Mouse (Mus musculus): ENCODE measurements around the gene Ppa1.

Gene Ppa1

GRCm38 (mm10) chr10:61648737-61649645 is 639 bp downstream of the Ppa1 start:
- DNase-seq = peak in 1 of 2 experiments; percentile 29

- DNase-seq = no peak
Observed at GRCm38 (mm10) chr10:61654105-61654504, 5.8 kb downstream of the Ppa1 start.

- DNase-seq = no peak
Observed at GRCm38 (mm10) chr10:61654691-61655090, 6.3 kb downstream of the Ppa1 start.

- DNase-seq = no peak
Observed at GRCm38 (mm10) chr10:61655188-61655587, 6.8 kb downstream of the Ppa1 start.

- no peak for DNase-seq
Observed at GRCm38 (mm10) chr10:61656928-61657882, 8.9 kb downstream of the Ppa1 start.

DNA sequence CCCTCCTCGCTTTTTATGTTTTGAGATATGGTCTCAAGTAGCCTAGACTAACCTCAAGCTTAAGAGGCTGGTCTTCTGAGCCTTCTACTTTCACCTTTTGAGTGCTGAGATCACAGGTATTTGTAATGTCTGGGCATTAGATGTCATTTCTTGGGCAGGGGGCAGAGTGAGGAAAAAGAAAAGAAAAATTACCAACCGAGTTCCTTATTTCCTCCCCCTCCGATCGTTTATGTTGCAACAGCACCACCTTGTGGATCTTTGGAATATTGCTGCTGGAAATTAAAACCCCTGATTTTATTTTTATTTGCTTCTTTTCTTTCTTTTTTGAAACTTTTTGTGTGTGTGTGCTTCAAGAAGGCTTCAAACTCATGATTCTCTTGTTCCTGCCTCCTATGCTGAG is 9.6 kb downstream of the Ppa1 start:
- DNase-seq = peak in 1 of 2 experiments; percentile 49

DNA sequence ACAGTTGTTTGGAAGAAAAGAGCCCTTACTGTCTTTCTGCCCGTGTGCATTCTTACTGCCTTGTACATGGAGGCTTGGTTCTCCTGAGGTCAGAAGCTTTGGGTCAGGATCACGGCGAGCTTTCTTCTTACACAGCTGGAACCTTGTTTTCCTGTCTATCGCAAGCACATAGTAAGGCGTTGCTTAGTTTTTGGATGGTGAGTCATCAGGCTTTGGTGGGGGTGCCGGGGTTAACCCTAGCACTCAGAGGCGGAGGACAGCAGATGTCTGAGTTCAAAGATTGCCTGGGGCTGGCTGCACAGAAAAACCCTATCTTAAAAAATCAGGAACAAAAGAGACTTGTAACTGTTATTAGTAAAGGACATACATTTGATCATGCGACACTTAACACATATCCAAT is 13.5 kb downstream of the Ppa1 start:
- DNase-seq = no peak

- DNase-seq = peak in 1 of 2 experiments; percentile 40
Observed at GRCm38 (mm10) chr10:61662391-61662988, 14.1 kb downstream of the Ppa1 start.

- DNase-seq = no peak
Observed at GRCm38 (mm10) chr10:61665111-61665510, 16.8 kb downstream of the Ppa1 start.

DNA sequence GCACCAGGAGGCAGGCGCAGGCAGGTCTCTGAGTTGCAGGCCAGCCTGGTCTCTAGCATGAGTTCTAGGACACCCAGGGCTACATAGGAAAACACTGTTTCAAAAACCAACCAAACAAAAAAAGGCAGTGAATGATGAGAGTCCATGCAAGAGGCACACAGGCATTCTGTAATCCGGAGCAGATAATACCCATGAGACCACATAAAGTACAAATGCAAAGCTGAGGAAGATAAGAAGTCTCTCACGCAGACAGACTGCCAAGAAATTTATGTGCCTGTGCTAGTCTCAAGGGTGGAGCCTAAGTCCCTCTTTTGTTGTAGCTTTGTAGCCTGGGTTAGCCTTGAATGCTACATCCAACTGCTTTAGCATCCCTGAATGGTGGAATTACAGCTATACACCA is 17.3 kb downstream of the Ppa1 start:
- DNase-seq = no peak

DNA sequence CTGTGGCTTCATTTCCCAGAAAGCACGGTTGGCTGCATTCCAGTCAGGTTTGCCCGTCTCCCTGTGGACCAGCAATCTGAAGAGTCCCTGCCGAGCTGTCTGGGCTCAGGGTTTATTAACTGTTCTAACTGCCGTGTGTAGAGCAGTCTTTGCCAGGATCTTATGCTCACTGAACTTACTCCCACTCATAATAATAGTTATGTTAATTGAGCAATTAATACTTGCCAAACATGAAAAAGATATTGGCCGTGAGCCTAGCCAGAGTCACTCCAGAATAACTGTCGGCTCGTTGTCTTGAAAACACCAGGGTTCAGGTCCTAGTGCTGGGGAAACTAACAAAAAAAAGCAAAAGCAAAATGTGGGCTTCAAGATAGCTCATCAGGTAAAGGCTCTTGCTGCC is 20.9 kb downstream of the Ppa1 start:
- no peak for DNase-seq

DNA sequence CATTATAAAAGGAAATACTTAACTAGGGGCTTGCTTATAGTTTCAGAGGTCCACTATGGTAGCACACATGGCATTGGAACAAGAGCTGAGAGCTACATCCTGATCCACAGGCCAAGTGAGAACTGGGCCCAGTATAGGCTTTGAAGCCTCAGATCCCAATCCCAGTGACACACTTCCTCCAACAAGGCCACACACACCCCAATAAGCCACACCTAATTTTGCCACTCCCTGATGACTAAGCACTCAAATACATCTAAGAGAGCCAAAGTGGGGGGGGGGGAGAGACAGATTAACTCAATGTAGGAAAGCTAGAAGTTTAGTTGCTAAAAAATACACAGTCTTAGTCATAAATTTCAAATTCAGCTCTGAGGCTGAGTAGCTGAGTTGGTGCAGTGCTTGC is 21.5 kb downstream of the Ppa1 start:
- no peak for DNase-seq

DNA sequence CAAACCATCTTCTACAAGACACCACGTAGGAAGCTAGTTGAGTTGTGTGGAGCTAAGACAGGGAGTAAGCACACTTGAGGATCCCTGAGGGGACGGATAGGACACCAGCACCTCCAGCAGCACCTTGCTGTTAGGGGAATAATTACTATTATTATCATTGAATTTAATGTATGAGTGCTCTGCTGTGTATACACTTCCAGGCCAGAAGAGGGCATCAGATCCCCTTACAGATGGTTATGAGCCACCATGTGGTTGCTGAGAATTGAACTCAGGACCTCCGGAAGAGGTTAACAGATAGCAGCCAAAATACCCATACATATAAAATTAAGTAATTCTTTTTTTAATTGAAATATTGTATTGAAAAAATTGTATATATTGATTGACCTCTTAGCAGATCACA is 22.4 kb downstream of the Ppa1 start:
- DNase-seq = no peak

DNA sequence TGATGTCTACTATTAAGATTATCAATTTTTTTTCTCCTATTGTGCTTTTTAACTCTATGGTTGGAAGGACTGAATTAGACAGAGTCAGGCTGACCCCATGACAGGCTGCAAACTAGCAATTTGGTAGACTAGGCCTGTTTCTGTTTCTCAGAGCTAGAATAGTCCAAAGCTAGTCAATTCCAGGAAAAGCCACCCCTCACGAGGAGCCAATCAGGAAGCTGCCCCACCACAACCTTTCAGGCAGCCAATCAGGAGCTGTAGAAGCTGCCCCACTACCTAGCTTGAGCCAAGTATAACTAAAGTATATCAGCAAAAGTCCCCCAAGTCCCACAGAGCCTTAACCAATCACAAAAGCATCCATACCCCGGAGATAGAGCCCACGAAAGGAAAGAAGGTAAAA is 27.6 kb downstream of the Ppa1 start:
- no peak for DNase-seq

DNA sequence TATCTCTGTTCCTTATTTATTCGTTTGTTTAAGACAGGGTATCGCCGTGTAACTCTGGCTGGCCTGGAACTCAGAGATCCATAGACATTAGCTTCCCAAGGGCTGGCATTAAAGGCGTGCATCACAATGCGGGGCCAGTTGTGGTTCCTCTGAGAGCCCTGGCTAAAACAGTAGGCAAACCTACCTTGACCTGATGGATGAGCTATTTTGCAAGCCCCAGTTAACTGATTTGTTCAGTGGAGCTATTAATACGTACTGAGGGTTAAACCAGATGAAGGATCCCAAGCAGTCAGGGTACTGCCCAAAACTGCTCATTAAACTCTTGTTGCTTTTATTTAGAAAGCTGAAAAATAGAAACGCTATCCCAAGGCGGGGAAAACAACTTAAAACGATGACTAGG is 31.2 kb downstream of the Ppa1 start:
- peak in 1 of 2 experiments; percentile 19 for DNase-seq

- peak; percentile 99 for DNase-seq
Observed at GRCm38 (mm10) chr10:61680015-61680913, 31.9 kb downstream of the Ppa1 start, which contains the start of gene Sar1a. Sar1a (plus strand) TSS chr10:61680299.

DNA sequence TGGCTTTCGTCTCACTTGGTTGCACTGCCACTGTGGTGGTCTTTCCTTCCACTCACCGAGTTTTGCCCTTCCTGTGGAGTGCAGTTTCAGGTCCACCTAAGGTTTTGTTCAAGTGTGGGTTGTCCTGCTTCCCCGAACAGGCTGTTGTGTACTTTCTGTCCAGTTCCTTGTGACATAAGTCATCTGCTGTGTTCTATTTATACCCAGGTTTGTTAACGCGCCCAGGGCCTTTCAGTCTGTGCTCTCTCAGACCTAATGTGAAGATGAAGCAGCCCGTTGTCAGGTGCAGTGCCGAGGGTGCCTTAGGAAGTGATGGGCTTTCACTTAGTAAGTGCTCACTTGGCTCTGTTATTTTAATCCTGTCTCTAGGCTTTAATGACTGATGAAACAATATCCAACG is 41.1 kb downstream of the Ppa1 start:
- DNase-seq = peak in 1 of 2 experiments; percentile 11

DNA sequence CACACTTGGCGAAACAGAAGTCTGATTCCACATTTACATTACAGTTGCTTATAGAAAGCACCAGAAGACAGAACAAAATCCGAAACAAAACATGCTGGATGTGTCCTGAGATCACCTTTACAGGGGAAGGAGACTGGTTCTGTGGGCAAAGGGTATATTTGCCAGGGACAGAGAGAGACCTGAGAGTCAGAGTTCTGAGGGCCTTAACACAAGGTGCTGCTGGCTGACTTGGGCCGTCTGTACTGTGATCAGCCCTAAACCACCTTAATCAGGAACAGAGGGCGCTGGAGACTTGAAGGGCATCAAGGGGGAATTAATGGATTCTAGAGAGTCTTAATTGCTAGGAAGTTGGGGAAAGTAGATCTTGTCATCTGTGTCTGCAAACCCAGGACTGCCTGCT is 45.2 kb downstream of the Ppa1 start:
- no peak for DNase-seq

- DNase-seq = peak; percentile 97 to 98
Observed at GRCm38 (mm10) chr10:61694870-61695670, 46.7 kb downstream of the Ppa1 start, which contains the start of gene Tysnd1. Tysnd1 (plus strand) TSS chr10:61695514.

DNA sequence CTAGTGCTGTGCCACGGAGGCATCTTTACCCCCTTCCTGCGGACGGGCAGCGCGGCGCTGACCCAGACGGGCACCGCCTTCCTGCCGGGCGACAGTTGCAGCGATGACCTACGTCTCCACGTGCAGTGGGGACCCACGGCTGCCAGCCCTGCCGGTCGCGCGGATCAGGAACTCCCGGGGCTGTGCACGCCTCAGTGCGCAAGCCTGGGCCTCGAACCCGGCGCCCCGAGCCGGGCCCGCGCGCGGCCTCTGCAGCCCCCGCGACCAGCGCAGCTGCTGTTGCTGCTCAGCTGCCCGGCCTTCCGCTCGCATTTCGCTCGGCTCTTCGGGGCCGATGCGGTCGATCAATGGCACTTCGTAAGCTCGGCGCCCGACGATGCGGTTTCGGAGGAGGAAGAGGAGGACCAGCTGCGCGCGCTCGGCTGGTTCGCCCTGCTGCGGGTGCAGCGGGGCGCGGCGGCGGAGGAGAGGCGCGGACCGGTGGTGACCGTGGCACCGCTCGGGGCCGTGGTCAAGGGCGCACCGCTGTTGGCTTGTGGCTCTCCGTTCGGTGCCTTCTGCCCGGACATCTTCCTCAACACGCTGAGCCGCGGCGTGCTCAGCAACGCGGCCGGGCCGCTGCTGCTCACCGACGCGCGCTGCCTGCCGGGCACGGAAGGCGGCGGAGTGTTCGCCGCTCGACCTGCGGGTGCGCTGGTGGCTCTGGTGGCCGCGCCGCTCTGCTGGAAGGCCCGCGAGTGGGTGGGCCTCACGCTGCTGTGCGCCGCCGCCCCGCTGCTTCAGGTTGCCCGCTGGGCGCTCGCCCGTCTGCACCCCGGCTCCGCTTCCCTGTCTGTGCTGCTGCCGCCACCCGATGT is 47.6 kb downstream of the Ppa1 start:
- peak; percentile 24 to 32 for DNase-seq

Data from lung, postnatal 4 days (tissue).